Mouse (Mus musculus) forebrain, embryonic 11.5 days (tissue): ENCODE measurements around the gene Best1. TPM values are rescaled to one million over a fixed set of nuclear protein-coding genes. Genes with fewer than 3 reads are reported as not detected.
A peak's percentile ranks its signal among the peaks of the same experiment; 100 is the strongest.

ENCODE experiments used
- ATAC-seq: fragments of 200-750 bp; cut with Nextera tagmentation; replicated peaks from 2 replicates; pipeline ENCODE4 v1.8.0; 2017; ENCODE audit warnings: moderate TSS enrichment; ENCODE audit not compliant: low FRiP score
- DNase-seq: peaks from one replicate; pipeline ENCODE4 v3.0.0-alpha.2; 2017; ENCODE audit warnings: low spot score
- H3K27ac ChIP-seq: fragments of 300-500 bp; sonication (generic); 2 replicates; pipeline ENCODE4 v1.5.1; 2014; ENCODE audit warnings: low read depth, low read length
- H3K27me3 ChIP-seq: fragments of 300-500 bp; sonication (generic); 2 replicates; pipeline ENCODE4 v1.6.1; 2014; ENCODE audit warnings: mild to moderate bottlenecking, low read length, mixed read lengths; ENCODE audit not compliant: control insufficient read depth, insufficient read depth
- H3K36me3 ChIP-seq: fragments of 300-500 bp; sonication (generic); 2 replicates; pipeline ENCODE4 v1.6.1; 2014; ENCODE audit warnings: mild to moderate bottlenecking, low read length, moderate library complexity, mixed read lengths; ENCODE audit not compliant: control insufficient read depth, insufficient read depth
- H3K4me1 ChIP-seq: fragments of 300-500 bp; sonication (generic); replicated peaks from 2 replicates; pipeline ENCODE4 v1.6.1; 2014; ENCODE audit warnings: low read length, mixed read lengths; ENCODE audit not compliant: control insufficient read depth, insufficient read depth
- H3K4me2 ChIP-seq: fragments of 300-500 bp; sonication (generic); 2 replicates; pipeline ENCODE4 v1.6.1; 2014; ENCODE audit warnings: low read depth, mild to moderate bottlenecking, low read length, moderate library complexity, mixed read lengths; ENCODE audit not compliant: severe bottlenecking
- H3K4me3 ChIP-seq: fragments of 300-500 bp; sonication (generic); 2 replicates; pipeline ENCODE4 v1.5.1; 2014; ENCODE audit warnings: low read depth, low read length
- H3K9ac ChIP-seq: fragments of 300-500 bp; sonication (generic); 2 replicates; pipeline ENCODE4 v1.6.1; 2014; ENCODE audit warnings: low read length
- H3K9me3 ChIP-seq: fragments of 300-500 bp; sonication (generic); 2 replicates; pipeline ENCODE4 v1.6.1; 2016; ENCODE audit warnings: low read length, mixed read lengths; ENCODE audit not compliant: control insufficient read depth
- WGBS: fragments of 180-500 bp; shearing (Covaris S2); extraction: QIAGEN DNeasy Blood & Tissue Kit; methylation state at CpG from one replicate; pipeline ENCODE4 v1.1.7; 2014; 5-methylcytosine and 5-hydroxymethylcytosine counted together
- polyA plus RNA-seq: library from polyadenylated mRNA; unstranded; fragments of >200 nt; fragmentation: Nextera tagmentation; extraction: Ambion mirVana; gene quantifications from 2 replicates; pipeline ENCODE4 v1.2.1, GENCODE M21; 2014

Best1 gene
- polyA plus RNA-seq, 1 experiment from 2014 or later, result 0.92 TPM

DNA sequence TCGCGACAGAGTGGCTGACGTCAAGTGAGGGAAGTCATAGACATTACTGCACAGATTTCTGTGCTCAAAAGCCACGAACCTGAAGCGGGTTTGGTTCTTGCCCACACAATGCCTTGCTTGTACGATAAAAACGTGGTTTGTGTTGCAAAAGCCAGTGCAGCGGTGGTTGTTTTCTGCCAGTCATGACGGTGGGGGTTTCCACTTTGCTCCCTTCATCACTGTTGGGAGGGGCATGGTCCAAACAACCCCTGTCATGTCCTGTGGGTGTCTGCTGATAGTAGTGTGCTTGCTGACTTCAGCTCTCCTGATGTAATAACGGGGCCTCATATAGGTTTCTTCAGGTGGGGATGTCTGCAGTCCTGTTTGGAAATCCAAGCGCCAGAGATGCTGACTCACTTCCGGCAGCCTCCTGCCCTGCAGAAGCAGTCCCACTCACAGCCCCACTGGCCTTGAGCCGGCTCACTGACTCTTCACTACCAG lies 62.6 kb downstream of the Best1 start:
- peaks cover 2% of the 10 kb centered on the region; the same call in 1 of the 2 replicates for H3K4me1 ChIP-seq
- H3K27ac ChIP-seq, result no peak overlapping the region
- H3K9ac ChIP-seq, result no peak overlapping the region
- no peak for DNase-seq
- H3K4me2 ChIP-seq, result no peak overlapping the region
- no peaks in the 10 kb centered on the region for H3K9me3 ChIP-seq
- no peaks in the 10 kb centered on the region for H3K27me3 ChIP-seq
- no peak for ATAC-seq
- no peaks in the 10 kb centered on the region for H3K36me3 ChIP-seq
- WGBS, result 79% methylated on average over 13 of the region's 13 CpGs
- no peak overlapping the region for H3K4me3 ChIP-seq

DNA sequence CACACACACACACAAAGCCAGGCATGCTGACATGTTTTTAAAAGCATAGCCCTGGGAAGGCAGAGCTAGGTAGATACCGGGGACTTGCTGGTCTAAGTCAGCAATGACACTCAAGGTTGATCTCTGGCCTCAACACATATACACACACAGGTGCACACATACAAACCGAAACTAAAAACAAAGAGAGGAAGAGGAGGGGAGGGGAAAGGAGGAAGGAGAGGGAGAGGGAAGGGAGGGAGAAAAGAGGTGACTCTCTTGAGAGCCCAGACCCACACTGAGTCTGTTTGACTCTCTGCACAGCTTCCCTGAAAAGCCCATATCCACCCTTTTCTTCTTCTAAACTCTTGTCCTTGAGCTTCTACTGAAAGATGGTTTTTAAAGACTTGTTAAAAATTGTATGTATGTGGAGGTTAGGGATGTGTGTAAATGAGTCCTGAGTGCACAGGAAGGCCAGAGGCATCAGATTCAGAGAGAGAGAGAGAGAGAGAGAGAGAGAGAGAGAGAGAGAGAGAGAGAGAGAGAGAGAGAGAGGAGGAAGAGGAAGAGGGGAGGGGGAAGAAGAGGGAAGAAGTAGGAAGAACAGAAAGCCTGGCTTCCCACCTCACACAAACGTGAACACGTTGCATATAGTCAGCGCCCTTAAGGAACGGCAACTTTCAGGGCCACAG lies 63.1 kb downstream of the Best1 start:
- H3K27ac ChIP-seq, result no peak overlapping the region
- H3K4me2 ChIP-seq, result no peak overlapping the region
- H3K36me3 ChIP-seq, result no peaks in the 10 kb centered on the region
- H3K27me3 ChIP-seq, result no peaks in the 10 kb centered on the region
- H3K9me3 ChIP-seq, result no peaks in the 10 kb centered on the region
- H3K4me1 ChIP-seq, result peaks cover 2% of the 10 kb centered on the region; the same call in 1 of the 2 replicates
- DNase-seq (no peak), ATAC-seq (no peak)
- no peak overlapping the region for H3K4me3 ChIP-seq
- 91% methylated on average over 6 of the region's 6 CpGs for WGBS
- no peak overlapping the region for H3K9ac ChIP-seq

DNA sequence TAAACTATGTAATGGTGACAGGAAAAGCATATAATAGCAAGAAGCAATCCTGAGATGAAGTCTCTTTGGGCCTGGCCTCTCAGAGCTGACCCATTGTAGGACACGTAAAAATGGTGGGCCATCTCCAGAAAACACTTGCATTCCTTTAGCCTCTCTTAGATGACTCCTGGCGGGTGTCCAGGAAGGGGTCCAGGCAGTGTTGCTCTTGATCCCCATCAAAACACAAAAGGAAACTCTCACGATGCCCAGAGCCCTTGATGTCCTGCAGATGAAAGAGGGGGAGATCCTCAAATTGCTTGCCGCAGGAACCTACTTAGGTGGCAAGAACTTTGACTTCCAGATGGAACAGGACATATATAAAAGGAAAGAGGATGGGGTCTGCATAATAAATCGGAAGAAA lies 64.0 kb downstream of the Best1 start:
- no peaks in the 10 kb centered on the region for H3K36me3 ChIP-seq
- H3K27me3 ChIP-seq, result no peaks in the 10 kb centered on the region
- H3K27ac ChIP-seq, result no peak overlapping the region
- H3K4me2 ChIP-seq, result no peak overlapping the region
- no peak for ATAC-seq
- H3K9ac ChIP-seq, result no peak overlapping the region
- H3K4me3 ChIP-seq, result no peak overlapping the region
- peaks cover 2% of the 10 kb centered on the region; the same call in 1 of the 2 replicates for H3K4me1 ChIP-seq
- DNase-seq, result peak; percentile 33
- 78% methylated on average over 5 of the region's 5 CpGs for WGBS
- H3K9me3 ChIP-seq, result no peaks in the 10 kb centered on the region

- H3K27me3 ChIP-seq, result no peaks in the 10 kb centered on the region
- no peaks in the 10 kb centered on the region for H3K36me3 ChIP-seq
- H3K4me3 ChIP-seq, result no peak overlapping the region
- H3K4me1 ChIP-seq, result peaks cover 2% of the 10 kb centered on the region; the same call in 1 of the 2 replicates
- H3K9ac ChIP-seq, result no peak overlapping the region
- no peaks in the 10 kb centered on the region for H3K9me3 ChIP-seq
- H3K4me2 ChIP-seq, result no peak overlapping the region
- DNase-seq, result peak; percentile 41
- H3K27ac ChIP-seq, result no peak overlapping the region
- no peak for ATAC-seq
- 66% methylated on average over 5 of the region's 5 CpGs for WGBS
Measured at GRCm38 (mm10) chr19:9936579-9936978, 64.9 kb downstream of the Best1 start.

Other genes with a start within 250 kb of the Best1 start
- not detected in 2 replicates for gene Scgb2a2, start 154.1 kb downstream of the Best1 start, polyA plus RNA-seq
- gene Incenp, start 102.1 kb downstream of the Best1 start, polyA plus RNA-seq, result 128 and 133 TPM in 2 replicates
- gene Fth1, start 21.0 kb downstream of the Best1 start, polyA plus RNA-seq, result 1,254 and 1,333 TPM in 2 replicates
- gene Rab3il1, start within 50 bp of the Best1 start, polyA plus RNA-seq, result 34.5 and 35.1 TPM in 2 replicates
- 5.9 and 6.1 TPM in 2 replicates for gene Fads3, start 39.9 kb upstream of the Best1 start, polyA plus RNA-seq
- gene Fads2, start 100.1 kb upstream of the Best1 start, polyA plus RNA-seq, result 75.9 and 83.8 TPM in 2 replicates
- gene Fads1, start 181.3 kb upstream of the Best1 start, polyA plus RNA-seq, result 192 and 196 TPM in 2 replicates
- gene Tmem258, start 202.4 kb upstream of the Best1 start, polyA plus RNA-seq, result 320 and 330 TPM in 2 replicates
- 151 TPM in 2 replicates for gene Fen1, start 202.5 kb upstream of the Best1 start, polyA plus RNA-seq
- gene Myrf, start 239.1 kb upstream of the Best1 start, polyA plus RNA-seq, result 1.8 and 2.1 TPM in 2 replicates